Mouse (Mus musculus) myocyte (in vitro differentiated cells): ENCODE measurements around the gene Cldn12. TPM values are rescaled to one million over a fixed set of nuclear protein-coding genes. Genes with fewer than 3 reads are reported as not detected.

Experiments used
- H3K27me3 ChIP-seq: one replicate; pipeline ENCODE4 v1.6.1; 2011; ENCODE audit not compliant: control insufficient read depth, insufficient read depth, insufficient read length
- H3K36me3 ChIP-seq: one replicate; pipeline ENCODE4 v1.6.1; 2011; ENCODE audit not compliant: control insufficient read depth, insufficient read depth
- H3K4me2 ChIP-seq: one replicate; pipeline ENCODE4 v1.6.1; 2011; ENCODE audit warnings: low read depth, control low read depth
- H3K4me3 ChIP-seq: one replicate; pipeline ENCODE4 v1.5.1; 2011; ENCODE audit warnings: mild to moderate bottlenecking, control low read depth, moderate library complexity
- H3K79me2 ChIP-seq: one replicate; pipeline ENCODE4 v1.6.1; 2011; ENCODE audit not compliant: control insufficient read depth, insufficient read depth
- H3ac ChIP-seq: one replicate; pipeline ENCODE4 v1.6.1; 2011; ENCODE audit not compliant: control insufficient read depth, insufficient read length
- CEBPB ChIP-seq: IDR thresholded peaks from 2 replicates; pipeline ENCODE4 v1.6.1; 2011; ENCODE audit warnings: mild to moderate bottlenecking, moderate library complexity; ENCODE audit not compliant: poor library complexity, insufficient read depth, severe bottlenecking
- E2F4 ChIP-seq: IDR thresholded peaks from one replicate; pipeline ENCODE4 v1.6.1; 2011; ENCODE audit warnings: mild to moderate bottlenecking, control low read depth, moderate library complexity; ENCODE audit not compliant: insufficient read depth
- MAX ChIP-seq: IDR thresholded peaks from one replicate; pipeline ENCODE4 v1.6.1; 2011; ENCODE audit warnings: low read depth, mild to moderate bottlenecking, control low read depth
- MYOD1 ChIP-seq, 3 experiments: IDR thresholded peaks; one replicate each; pipeline ENCODE4 v1.6.1; 2011; ENCODE audit warnings: control low read depth in 2 of 3, low read depth in 2 of 3, mild to moderate bottlenecking in 2 of 3, moderate library complexity in 1 of 3; ENCODE audit not compliant: insufficient read length in 2 of 3, control insufficient read depth in 1 of 3
- MYOG ChIP-seq, 3 experiments: IDR thresholded peaks; one replicate each; pipeline ENCODE4 v1.6.1; 2011; ENCODE audit warnings: control low read depth in 2 of 3, low read depth in 2 of 3, mild to moderate bottlenecking in 2 of 3; ENCODE audit not compliant: insufficient read length in 2 of 3, control insufficient read depth in 1 of 3, insufficient read depth in 1 of 3
- POLR2A ChIP-seq: IDR thresholded peaks from one replicate; pipeline ENCODE4 v1.6.1; 2011; ENCODE audit warnings: low read depth, mild to moderate bottlenecking, control low read depth, moderate library complexity; ENCODE audit not compliant: insufficient read length
- POLR2AphosphoS2 ChIP-seq: IDR thresholded peaks from one replicate; pipeline ENCODE4 v1.6.1; 2011; ENCODE audit warnings: low read depth, control low read depth; ENCODE audit not compliant: insufficient read length
- REST ChIP-seq: IDR thresholded peaks from one replicate; pipeline ENCODE4 v1.6.1; 2011; ENCODE audit warnings: mild to moderate bottlenecking, control low read depth, moderate library complexity; ENCODE audit not compliant: insufficient read depth, insufficient read length
- SRF ChIP-seq: IDR thresholded peaks from one replicate; pipeline ENCODE4 v1.6.1; 2011; ENCODE audit warnings: low read depth; ENCODE audit not compliant: control insufficient read depth, insufficient read length
- TCF12 ChIP-seq: IDR thresholded peaks from one replicate; pipeline ENCODE4 v1.6.1; 2011; ENCODE audit warnings: mild to moderate bottlenecking, control low read depth; ENCODE audit not compliant: poor library complexity, insufficient read depth, severe bottlenecking
- TCF3 ChIP-seq: IDR thresholded peaks from one replicate; pipeline ENCODE4 v1.6.1; 2011; ENCODE audit warnings: low read depth, control low read depth; ENCODE audit not compliant: insufficient read length
- USF1 ChIP-seq: IDR thresholded peaks from one replicate; pipeline ENCODE4 v1.6.1; 2011; ENCODE audit warnings: low read depth, mild to moderate bottlenecking, control low read depth, moderate library complexity
- polyA plus RNA-seq: library from polyadenylated mRNA; unstranded; fragments of >200 nt; fragmentation: generic; extraction: Trizol; gene quantifications from one replicate; pipeline ENCODE4 v1.2.1, GENCODE M21; 2012; ENCODE audit warnings: missing spikeins

Gene Cldn12
- polyA plus RNA-seq, 1 experiment, result 15.0 TPM

- no peaks in the 10 kb centered on the region for H3K27me3 ChIP-seq
- no peaks in the 10 kb centered on the region for H3K79me2 ChIP-seq
- no peak overlapping the region for H3K4me3 ChIP-seq
- TF ChIP-seq POLR2A (no peak), MAX (no peak), CEBPB (0 out of 2 replicates have a peak, but pooled peaks have one; percentile 40), REST (no peak), E2F4 (no peak), TCF3 (no peak)
- no peak overlapping the region for H3K4me2 ChIP-seq
- H3ac ChIP-seq, result no peak overlapping the region
- H3K36me3 ChIP-seq, result no peaks in the 10 kb centered on the region
Observed at GRCm38 (mm10) chr5:5495042-5495441, 19.7 kb downstream of the Cldn12 start.

GRCm38 (mm10) chr5:5494269-5495005 lies 20.3 kb downstream of the Cldn12 start:
- Histone ChIP-seq H3ac (no peak overlapping the region), H3K79me2 (no peaks in the 10 kb centered on the region), H3K4me2 (peak overlapping the region; percentile 45), H3K27me3 (no peaks in the 10 kb centered on the region), H3K4me3 (no peak overlapping the region), H3K36me3 (no peaks in the 10 kb centered on the region)
- TF ChIP-seq E2F4, result no peak
- TF ChIP-seq TCF3, result no peak
- no peak for TF ChIP-seq POLR2AphosphoS2
- no peak for TF ChIP-seq MYOG (IDR thresholded peaks at IDR 0.05; ENCODE audit: control insufficient read depth in 1 of 3, insufficient read depth in 1 of 3, insufficient read length in 2 of 3, low read depth in 2 of 3)
- TF ChIP-seq TCF12, result no peak
- TF ChIP-seq MYOD1 (IDR thresholded peaks at IDR 0.05; ENCODE audit: control insufficient read depth in 1 of 3, insufficient read length in 2 of 3, low read depth in 2 of 3), result no peak
- no peak for TF ChIP-seq REST
- TF ChIP-seq MAX, result no peak
- TF ChIP-seq CEBPB, result no peak
- TF ChIP-seq USF1, result no peak
- TF ChIP-seq SRF, result no peak
- no peak for TF ChIP-seq POLR2A

GRCm38 (mm10) chr5:5492163-5492562 lies 22.6 kb downstream of the Cldn12 start:
- Histone ChIP-seq H3K27me3 (no peaks in the 10 kb centered on the region), H3K79me2 (no peaks in the 10 kb centered on the region), H3ac (no peak overlapping the region), H3K36me3 (no peaks in the 10 kb centered on the region), H3K4me3 (no peak overlapping the region), H3K4me2 (no peak overlapping the region)
- TF ChIP-seq USF1, result no peak
- TF ChIP-seq REST, result no peak
- no peak for TF ChIP-seq POLR2AphosphoS2
- no peak for TF ChIP-seq E2F4
- no peak for TF ChIP-seq MAX

- no peak overlapping the region for H3K4me2 ChIP-seq
- H3K79me2 ChIP-seq, result no peaks in the 10 kb centered on the region
- H3K36me3 ChIP-seq, result no peaks in the 10 kb centered on the region
- no peak overlapping the region for H3ac ChIP-seq
- TF ChIP-seq REST, result no peak
- H3K27me3 ChIP-seq, result no peaks in the 10 kb centered on the region
- no peak overlapping the region for H3K4me3 ChIP-seq
Observed at GRCm38 (mm10) chr5:5486071-5486470, 28.7 kb downstream of the Cldn12 start.

- H3K27me3 ChIP-seq, result no peaks in the 10 kb centered on the region
- peak overlapping the region; percentile 7 for H3K4me2 ChIP-seq
- H3K79me2 ChIP-seq, result no peaks in the 10 kb centered on the region
- H3K36me3 ChIP-seq, result no peaks in the 10 kb centered on the region
- no peak for TF ChIP-seq E2F4
- TF ChIP-seq POLR2AphosphoS2, result no peak
- TF ChIP-seq USF1, result no peak
- TF ChIP-seq CEBPB, result no peak
- no peak for TF ChIP-seq MYOG (IDR thresholded peaks at IDR 0.05; ENCODE audit: control insufficient read depth in 1 of 3, insufficient read depth in 1 of 3, insufficient read length in 2 of 3, low read depth in 2 of 3)
- no peak for TF ChIP-seq MYOD1 (IDR thresholded peaks at IDR 0.05; ENCODE audit: control insufficient read depth in 1 of 3, insufficient read length in 2 of 3, low read depth in 2 of 3)
- TF ChIP-seq REST, result no peak
- TF ChIP-seq MAX, result no peak
- TF ChIP-seq TCF12, result no peak
- no peak for TF ChIP-seq SRF
- TF ChIP-seq POLR2A, result no peak
- no peak for TF ChIP-seq TCF3
- no peak overlapping the region for H3ac ChIP-seq
- no peak overlapping the region for H3K4me3 ChIP-seq
Observed at GRCm38 (mm10) chr5:5483254-5483858, 31.4 kb downstream of the Cldn12 start.
